Mouse (Mus musculus) cerebellum, postnatal 25 days (tissue): ENCODE data around the gene Ssh2.

Experiments used
- DNase-seq, 2 experiments: peaks; one replicate each; pipeline ENCODE4 v3.0.0; 2021; ENCODE audit warnings: mixed read lengths in 2 of 2

The Ssh2 gene

DNA sequence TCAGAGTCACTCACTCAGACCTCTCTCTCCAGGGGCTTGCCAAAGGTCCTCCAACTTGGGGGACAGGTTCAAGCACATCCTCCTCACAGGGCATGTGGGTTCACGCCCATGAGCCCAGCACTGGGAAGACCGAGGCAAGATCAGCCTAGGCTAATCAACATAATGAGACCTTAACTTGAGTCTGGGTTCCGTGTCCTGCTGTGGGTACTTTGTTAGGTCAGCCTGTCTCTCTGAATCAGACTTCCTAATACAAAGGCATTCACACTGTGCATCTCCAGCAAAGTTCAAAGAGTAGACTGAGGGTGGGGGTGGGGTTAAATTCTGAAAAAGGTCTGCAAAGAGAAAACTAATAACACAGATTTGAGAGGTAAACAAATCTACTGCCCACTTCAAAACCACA lies 249.0 kb downstream of the Ssh2 start:
- DNase-seq, result no peak

DNA sequence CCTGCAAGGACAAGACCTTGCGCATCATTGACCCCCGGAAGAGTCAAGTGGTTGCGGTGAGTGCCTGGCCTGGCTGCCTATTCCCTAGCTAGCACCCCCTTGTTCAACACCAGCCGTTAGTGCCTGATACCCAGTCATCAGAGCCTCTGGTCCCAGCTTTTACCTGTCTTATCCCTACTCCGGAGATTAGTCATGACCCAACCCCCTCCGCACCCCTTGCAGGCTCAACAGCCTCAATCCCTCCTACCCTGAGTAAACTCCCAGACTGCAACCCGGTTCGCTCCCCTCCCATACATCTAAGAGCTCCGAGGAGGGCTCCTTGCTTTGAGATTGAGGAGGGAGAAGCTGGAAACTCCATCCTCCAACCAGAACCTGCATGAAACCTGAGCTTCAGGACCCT lies 250.5 kb downstream of the Ssh2 start:
- no peak for DNase-seq

DNA sequence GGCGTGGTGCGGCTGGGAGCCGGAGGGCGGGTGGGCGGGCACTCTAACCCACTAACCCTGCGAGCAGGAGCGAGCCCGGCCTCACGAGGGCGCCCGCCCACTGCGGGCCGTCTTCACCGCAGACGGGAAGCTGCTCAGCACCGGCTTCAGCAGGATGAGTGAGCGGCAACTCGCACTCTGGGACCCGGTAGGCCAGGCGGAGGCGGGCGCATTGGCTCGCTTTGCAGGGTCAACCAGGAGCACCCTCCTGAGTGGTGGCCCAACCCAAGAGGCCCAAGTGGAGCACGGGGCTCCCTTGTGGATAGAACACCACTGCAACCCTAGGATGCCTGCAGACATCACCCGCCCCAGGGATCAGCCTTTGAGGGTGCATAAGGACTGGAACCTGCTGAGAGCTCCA lies 251.1 kb downstream of the Ssh2 start:
- peak; percentile 67 to 83 for DNase-seq

DNA sequence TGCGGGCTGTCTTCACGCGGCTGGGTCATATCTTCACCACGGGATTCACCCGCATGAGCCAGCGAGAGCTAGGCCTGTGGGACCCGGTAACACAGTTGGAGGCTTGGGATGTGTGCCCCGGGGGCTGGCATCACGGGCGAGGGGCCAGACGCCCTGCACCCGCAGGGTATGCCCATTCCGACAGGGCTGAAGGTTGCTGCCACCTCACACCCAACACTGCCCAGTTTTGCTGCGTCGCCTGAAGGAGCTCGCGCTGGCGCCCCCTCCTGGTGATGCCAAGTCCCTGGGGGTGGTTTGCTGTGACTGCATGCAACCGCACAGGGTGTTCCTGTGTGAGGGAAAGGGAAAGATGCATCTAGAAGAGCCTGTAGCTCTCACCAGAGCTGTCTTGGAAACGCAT lies 251.7 kb downstream of the Ssh2 start:
- DNase-seq, result peak; percentile 83 to 90

DNA sequence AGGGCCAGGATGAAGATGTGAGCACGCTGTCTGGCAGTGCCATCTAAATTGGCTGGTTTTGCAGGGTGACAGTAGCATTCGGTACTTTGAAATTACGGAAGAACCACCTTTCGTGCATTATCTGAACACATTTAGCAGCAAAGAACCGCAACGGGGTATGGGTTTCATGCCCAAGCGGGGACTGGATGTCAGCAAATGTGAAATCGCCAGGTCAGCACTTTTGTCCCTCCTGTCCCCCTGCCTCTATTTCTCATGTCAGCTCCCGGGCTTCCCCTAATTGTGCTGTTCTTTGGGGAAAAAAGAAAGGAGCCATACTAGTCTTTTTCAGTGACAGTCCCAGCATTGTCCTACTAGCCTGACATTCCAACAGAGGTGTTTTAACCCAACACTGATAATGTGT lies 252.3 kb downstream of the Ssh2 start:
- no peak for DNase-seq

DNA sequence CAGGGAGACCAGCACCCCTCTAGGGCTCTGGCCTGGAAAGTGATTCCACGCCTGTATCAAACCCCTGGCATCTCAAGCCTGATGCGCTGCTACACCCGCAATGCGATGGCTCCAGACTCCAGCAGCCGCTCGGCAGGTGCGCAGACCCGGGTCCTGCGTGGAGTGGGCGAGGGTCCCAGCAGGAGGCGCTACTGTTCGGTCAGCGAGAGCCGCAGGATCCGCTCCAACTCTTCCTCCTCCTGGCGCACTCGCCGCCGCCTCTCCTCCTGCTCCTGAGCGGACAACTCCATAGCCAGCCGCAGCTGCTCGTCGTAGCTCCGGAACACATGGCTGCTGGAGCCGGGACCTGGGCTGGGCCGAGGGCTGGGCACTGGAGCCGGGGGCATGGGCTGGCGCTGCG lies 255.3 kb downstream of the Ssh2 start:
- no peak for DNase-seq

DNA sequence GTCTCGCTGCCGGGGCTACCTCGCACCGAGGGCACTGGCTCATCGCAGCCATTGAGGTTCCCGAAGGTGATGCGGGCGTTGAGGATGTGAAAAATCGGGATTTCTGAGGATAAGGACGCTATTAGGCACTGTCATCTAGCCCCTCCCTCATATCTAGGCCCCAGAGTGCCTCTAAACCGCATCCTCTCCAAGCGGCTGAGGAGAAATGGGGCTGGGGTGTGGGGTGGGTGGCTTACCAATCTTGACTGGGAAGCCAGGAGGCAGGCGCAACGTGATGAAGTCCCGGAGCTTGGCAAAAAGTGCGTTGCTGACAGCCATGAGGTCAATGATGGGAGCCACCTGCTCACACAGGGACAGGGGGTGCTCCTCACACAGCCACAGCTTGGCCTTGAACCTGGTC lies 256.7 kb downstream of the Ssh2 start:
- no peak for DNase-seq

DNA sequence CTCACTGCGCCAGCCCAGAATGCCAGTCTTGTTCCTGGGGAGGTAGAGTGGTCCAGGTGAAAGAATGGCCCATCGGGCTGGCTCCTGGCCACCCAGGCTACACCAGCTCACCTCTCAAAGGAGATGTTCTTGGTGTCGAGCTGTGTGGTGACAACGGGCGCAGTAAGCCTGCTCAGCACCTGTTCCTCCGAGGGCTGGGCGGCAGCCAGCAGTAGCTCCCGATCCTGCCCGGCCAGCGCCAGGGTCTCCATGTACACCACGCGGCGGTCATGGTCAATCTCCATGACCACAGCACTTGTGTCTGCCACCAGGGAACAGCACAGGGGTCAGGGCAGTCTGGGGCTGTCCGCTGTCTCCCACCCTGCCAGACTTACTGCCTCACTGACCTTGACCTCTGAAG lies 260.1 kb downstream of the Ssh2 start:
- no peak for DNase-seq

DNA sequence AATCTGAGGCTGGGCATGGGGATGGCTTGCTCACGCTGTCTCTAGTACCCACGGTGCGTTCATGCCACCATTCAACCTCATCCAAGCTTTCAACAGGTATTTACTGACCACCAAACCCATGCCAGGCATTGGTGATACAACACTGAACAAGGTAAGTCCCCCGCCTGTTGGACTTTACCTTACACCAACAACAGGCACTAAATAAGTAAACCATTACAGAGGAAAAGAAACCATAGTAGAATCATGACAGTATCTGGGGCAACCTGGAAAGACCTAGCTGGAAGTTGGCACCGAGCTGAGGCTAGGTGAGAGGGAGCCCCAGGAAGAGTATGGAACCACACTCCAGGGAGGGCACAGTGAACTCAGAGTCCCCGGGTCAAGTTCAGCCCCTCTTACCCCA lies 260.8 kb downstream of the Ssh2 start:
- no peak for DNase-seq

DNA sequence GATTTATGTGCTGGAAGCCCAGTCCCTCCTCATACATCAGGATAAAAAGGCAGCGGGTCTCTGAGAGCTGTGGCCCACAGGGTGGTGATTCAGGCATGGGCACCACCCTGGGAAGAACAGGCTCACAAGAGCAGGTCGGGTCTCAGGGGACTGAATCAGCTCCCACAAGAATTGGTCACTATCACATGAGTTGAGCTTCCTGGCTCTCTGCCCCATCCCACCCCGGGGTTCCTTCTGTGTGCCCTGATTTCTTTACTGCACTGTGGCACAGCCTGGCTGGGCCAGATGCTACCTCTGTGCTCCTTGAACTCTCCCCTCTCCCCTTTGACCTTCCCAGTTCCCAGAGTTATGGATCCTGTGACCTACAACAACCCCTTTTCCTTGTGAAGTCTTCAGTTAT lies 267.0 kb downstream of the Ssh2 start:
- peak; percentile 40 to 60 for DNase-seq

DNA sequence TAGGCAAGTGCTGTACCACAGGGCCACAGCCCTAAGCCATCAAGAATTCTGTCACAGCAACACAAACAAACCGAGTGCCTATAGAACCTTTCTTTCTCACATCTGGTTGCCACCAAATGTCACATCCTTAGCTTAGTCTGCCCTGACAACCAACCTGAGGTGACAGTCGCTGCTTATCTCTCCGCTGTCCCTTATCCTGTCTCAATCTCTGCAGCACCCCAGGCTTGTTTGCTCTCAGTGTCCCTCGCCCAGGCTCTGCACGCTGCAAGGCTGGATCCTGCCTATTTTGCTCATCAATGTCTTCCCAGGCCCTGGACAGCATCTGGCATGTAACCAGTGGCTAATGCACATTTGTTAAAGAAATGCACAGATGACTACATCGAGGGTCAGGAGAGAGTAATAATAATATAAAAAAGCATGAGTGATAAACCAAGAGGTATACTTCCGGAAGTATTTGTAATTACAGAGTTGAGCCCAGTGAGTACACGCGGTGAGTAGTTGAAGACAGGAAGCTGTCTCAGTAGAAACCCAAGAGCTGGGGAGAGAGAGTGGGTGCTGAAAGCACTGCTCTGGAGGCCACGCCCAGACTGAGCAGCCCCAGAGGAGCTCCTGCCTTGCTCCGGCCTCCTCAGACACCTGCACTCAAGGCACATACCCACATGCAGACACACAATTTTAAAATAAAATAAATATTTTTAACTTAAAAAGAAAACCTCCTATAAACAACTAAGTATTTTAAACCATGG lies 267.6 kb downstream of the Ssh2 start:
- no peak for DNase-seq

DNA sequence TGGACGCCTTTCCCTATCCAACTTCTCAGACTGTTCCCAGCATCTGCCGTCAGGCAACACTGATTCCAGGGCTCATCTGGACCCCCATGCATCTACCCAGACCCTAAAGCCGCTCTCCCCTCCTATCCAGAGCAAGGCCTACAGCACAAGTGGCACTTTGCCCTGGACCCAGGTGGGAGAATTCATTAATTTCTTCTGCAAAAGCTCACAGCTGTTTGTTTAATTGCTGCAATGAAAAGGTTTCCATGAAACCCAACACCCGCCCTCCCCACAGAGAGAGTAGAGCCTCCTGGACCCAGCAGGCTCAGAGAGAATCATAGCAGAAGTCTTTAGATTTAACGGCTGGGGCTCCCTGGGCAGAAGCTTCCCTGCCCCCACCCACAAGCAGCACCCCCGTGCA lies 269.1 kb downstream of the Ssh2 start:
- DNase-seq, result peak in 1 of 2 experiments; percentile 20

DNA sequence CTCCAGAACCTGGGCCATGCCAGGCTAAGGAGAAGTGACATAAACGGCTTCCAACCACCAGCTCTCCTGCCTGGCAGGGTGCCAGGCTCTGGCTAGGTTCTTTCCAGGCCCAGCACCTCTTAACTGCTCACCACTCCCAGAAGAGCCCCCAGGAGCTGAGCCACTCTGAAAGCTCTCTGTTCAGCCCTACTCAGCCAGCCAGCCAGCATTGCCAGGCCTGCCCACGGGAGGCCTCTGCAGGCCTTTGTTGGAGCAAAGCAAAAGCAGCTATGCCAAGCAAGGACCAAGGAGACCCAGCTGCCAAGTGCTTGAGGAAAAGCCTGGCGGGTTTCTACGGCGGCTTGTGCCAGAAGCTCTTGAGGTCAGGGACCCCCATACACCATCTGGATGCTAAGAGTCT lies 270.7 kb downstream of the Ssh2 start:
- DNase-seq, result peak; percentile 74 to 81

DNA sequence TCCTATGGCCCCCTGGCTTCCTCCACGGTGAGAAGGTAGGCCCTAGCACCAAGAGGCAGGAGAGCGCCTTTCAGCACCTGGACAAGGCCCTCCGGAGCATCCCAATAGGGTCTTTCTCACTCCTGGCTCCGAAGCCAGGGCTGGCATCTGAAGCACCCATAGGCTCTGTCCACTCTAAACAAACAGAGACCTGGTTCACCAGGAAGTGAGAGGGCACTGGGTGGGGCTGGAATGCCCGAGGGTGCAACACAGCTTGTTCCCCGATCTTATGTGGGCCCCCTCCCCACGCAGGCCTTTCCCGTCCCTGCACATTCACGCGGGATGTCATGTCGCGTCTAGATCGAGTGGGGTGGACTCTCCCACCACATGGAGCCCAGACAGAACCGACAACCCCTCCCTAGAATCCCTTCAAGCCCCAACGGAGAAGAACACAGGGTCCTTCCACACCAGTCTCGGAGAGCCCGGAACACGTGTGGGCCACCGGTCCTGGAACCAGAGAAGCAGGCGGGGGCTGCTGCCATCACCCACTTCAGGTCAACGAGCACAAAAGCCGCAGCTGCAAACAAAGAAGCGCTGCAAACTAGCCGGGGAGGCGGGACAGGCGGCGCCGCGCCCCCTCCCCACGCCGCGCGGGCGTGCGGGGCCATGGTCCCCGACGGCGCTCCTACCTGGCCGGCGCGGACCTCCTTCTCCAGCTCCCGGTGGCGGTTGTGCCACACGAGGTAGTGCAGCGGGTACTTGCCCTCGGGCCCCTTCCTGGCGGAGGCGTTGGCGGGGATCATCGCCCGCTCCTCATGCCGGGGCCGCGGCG lies 272.9 kb downstream of the Ssh2 start:
- peak in 1 of 2 experiments; percentile 42 for DNase-seq

DNA sequence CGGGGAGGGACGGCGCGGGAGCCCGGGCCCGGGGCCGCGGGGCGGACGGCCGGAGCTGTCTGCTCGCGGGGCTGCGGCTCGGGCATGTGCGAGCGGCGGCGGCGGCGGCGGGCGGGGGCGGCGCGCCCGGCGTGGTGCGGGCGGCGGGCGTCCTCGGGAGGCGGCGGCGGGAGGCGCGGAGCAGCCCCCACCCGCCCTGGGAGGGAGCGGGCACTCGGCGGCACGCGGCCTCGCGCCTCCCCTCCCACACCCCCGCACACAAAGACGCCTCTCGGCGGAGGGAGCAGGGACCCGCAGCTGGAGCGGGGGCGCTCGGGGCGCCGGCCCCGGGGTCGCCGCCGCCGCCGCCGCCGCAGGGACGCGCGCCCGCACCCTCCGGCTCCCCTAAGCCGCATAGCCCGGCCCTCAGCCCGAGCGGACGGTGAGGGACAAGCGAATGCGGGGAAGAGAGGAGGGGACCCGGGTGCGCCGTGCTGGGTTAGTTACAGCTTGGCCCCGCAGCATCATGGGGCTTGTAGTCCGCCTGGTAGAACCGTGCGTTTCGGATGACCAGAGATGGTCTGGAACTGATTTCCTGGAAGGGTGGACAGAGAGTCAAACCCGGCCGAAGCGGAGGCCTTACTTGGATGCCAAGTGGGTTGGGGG lies 273.6 kb downstream of the Ssh2 start, which contains the start of gene Ankrd13b:
Gene Ankrd13b (minus strand): TSS at position 88 of the 645 bp plus-strand sequence.
- peak; percentile 89 to 91 for DNase-seq

DNA sequence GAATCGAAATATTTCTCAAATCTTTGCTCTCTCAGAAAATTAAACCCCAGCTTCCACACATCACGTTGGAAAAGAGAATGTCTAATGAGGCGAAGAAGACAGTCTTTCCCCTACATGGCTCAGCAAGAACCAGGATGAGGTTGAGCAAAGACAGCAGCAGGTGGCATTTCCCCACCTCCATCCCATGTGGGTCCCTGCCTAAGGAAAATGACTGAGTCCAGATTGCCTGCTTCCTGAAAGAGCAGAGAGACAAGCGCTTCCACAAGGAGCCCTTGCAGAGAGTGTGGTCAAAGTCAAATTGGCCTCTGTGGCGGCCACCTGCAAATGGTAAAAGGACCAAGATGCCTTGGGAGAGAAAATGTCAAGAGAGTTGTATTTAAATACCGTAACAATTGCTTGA lies 274.4 kb downstream of the Ssh2 start:
- peak in 1 of 2 experiments; percentile 17 for DNase-seq

DNA sequence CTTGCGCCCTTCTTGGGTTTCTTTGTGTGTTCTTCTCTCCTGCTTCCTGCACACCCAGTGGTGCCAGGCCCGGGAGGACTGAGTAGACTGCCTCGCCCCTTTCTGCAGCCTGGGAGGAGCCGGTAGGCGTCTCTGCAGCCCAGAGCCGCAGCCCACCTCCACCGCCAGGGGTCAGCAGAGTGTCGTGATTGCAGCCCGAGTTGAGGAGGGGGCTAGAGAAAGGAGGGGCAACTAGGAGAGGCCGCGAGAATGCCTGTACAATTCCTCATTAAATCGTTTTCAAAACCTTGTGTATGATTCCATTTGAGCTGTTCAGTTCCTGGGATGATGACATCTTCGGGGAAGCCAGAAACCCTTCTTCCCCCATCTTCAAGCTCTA lies 275.0 kb downstream of the Ssh2 start:
- peak; percentile 89 to 94 for DNase-seq

DNA sequence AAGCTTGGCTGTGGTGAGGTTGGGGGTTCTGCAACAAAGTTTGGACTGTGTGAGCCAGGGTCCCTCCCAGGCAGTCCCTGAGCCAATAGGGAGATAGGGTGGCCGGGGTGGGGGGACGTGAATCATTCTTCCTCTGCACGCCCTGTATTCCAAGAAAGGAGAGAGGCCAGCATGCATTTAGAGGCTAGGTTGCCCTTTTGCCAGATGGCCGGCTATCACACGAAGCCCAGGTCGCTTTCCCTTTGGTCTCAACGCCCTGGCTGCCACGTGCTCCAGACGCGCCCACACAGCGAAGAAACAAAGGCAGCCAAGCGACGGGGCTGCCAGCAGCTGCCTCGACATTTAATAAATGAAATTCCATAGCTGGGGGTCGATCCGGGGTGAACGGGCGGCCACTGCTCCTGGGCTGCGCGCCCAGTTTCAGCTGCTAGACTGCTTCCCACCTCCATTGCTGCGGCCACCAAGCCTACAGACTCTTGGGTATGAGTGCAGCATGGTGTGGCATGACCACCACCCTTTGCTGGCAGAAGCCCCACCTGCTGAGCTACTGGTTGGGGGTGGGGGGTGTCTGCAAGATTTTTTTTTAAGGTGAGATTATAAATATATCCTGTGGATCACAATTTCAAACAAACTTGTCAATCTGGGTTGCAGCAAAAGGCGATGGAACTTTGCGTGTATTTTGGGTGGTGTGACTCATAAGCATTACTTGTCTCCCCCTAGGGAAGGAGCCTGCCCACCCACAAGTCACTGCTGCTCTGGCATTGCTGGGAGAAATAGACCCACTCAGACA lies 275.6 kb downstream of the Ssh2 start:
- peak; percentile 70 to 72 for DNase-seq

DNA sequence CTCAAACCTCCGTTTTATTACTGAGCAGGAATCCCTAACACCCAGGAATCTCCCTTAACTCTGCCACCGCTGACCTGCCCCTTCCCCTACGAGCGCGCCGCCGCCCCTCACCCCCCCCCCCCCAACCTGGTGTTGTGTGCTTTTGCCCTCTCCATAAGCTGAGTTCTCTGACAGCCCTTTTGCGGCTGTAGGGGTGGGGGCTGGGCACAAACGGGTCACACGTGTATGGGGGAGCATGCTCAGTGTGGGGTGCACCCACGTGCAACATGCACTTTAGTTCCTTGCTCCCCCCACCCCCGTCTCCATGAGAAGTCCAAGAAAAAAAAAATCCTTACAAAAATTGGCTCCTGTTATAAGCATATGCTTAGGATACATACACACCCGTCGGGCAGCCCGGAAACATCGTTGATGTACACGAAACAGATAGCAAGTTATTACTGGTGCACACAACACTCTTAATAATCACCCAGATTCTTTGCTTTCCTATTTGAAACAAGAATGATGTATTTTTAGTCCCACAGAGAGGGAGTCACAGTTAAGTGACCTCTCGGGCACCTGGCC lies 276.3 kb downstream of the Ssh2 start:
- peak; percentile 40 to 70 for DNase-seq

DNA sequence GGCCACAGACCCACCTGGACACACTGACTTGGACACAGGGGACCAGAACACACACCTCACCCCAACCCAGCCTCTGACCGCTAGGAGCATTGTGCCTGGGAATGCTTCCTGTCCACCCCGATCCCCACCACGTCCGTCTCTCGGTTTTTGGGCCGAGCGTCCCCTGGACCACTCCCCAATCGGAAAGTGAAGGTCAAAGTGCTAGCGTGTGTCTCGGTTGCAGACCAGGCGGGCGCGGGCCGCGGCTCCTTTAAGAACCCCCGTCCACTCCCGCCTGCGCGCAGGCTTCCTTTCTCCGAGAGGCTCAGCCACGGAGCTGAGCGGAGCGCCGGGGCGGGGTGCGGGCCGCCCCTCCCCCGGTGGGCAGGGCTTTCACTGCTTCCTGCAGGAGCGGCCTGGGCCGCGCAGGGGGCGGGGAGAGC lies 276.8 kb downstream of the Ssh2 start:
- DNase-seq, result peak; percentile 94 to 98

DNA sequence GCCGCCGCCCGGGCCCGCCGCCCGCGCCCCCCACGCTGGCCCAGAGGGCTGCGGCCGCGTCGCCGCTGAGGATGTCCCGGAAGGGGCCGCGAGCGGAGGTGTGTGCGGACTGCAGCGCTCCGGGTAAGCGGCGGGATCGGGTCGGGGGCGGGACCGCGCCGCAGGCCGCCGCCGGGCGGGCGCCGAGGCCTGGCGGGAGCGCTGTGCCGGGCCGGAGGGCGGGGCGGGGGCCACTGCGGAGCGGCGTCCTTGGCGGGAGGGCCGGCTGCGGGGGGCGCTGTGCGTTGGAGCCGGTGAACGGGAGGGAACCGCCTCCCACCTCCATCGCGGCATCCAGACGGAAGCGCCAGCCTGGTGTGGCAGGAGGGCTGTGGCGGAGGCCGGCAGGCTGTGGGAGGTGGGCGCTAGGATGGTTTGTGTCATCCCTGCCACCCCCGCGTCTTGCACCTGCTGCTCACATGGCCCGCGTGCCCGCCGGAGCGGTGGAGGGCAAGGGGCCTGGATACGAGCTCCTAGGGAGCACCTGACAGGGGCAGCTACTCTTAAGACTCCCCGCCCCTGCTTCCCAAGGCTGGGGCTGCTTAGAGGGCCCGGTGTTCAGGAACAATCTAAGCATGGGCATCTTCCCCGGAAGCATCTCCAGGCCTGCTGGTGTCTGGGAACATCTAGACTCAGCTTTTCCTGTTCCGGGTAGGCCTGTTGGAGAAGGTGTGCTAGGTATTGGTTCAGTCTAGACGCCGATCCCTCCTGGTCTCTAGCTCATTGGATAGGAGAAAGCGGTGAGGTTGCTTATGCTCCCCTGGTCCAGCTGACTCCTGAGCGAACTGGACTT lies 277.6 kb downstream of the Ssh2 start, which contains the start of gene Git1:
Gene Git1 (plus strand): TSS at position 51 of the 832 bp plus-strand sequence.
- peak; percentile 72 to 79 for DNase-seq

DNA sequence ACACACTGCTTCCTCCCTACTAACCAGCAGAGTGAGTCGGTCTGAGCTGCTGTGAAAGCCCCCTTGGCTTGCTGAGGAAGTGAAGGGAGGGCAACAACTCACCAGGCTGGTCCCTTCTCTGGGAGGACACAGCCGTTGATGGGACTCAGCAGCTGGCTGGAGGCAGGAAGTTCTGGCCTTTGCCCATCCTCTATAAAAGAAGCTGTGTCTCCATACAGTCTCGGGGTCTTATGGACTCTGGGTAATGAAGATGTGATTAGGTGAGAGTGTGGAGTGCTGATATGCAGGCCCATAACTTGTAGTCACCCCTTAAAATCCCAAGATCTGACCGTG lies 278.2 kb downstream of the Ssh2 start:
- no peak for DNase-seq
